ENCODE assay signal across 33 mouse cellular contexts in genomic region chr14:48313234-48313633, GRCm38 (mm10).
"Had no signal": no experiment of that assay in that cellular context is flagged by ENCODE, and none has a peak within 500 bp of the region (broad histone marks: within the 10 kb centered on the region; RNA-seq: fewer than 3 reads in every experiment).

No protein-coding gene starts in this region.

- H3K27me3 ChIP-seq: hindbrain, embryonic 12.5 days; hindbrain, embryonic 13.5 days; hindbrain, embryonic 15.5 days; intestine, embryonic 15.5 days; kidney, embryonic 15.5 days had no signal

- DNase-seq: heart, postnatal 10 days; heart, postnatal 14 days; heart, postnatal 36 days; heart, postnatal 4 days; kidney, adult 11 months; kidney, adult 18-20 months; kidney, adult 8-10 months; kidney, adult 9 months; kidney, postnatal 10 days; kidney, postnatal 14 days; kidney, postnatal 25 days; kidney, postnatal 36 days; kidney, postnatal 4 days; layer of hippocampus, adult 9-11 months; layer of hippocampus, postnatal 36 days had no signal

- H3K4me1 ChIP-seq: hindbrain, embryonic 10.5 days; hindbrain, embryonic 12.5 days; hindbrain, embryonic 13.5 days; hindbrain, embryonic 15.5 days; intestine, embryonic 15.5 days had no signal

- H3K4me3 ChIP-seq: heart, embryonic 12.5 days; heart, embryonic 13.5 days; heart, embryonic 15.5 days; hindbrain, embryonic 10.5 days; hindbrain, embryonic 12.5 days; hindbrain, embryonic 13.5 days; hindbrain, embryonic 15.5 days; intestine, embryonic 15.5 days; kidney, embryonic 15.5 days; layer of hippocampus, adult 2 months; left cerebral cortex, adult 2 months had no signal

- ATAC-seq: hindbrain, embryonic 16.5 days; hindbrain, postnatal 0 days; inflammation-experienced regulatory T-cells, adult 6 months; intestine, embryonic 15.5 days; intestine, embryonic 16.5 days; intestine, postnatal 0 days had no signal

- H3K27ac ChIP-seq: heart, embryonic 13.5 days; heart, embryonic 15.5 days; hindbrain, embryonic 10.5 days; hindbrain, embryonic 12.5 days; hindbrain, embryonic 13.5 days; hindbrain, embryonic 14.5 days; hindbrain, embryonic 15.5 days; hindbrain, postnatal 0 days; intestine, embryonic 15.5 days; kidney, embryonic 15.5 days; kidney, postnatal 0 days; layer of hippocampus, adult 2 months; left cerebral cortex, adult 2 months had no signal

- H3K36me3 ChIP-seq: heart, embryonic 12.5 days; heart, embryonic 13.5 days; heart, embryonic 15.5 days; hindbrain, embryonic 10.5 days; hindbrain, embryonic 12.5 days; hindbrain, embryonic 13.5 days; hindbrain, embryonic 15.5 days; intestine, embryonic 15.5 days; kidney, embryonic 15.5 days had no signal
